Mouse (Mus musculus): Measurements from ENCODE around the gene Ncf2. TPM values are rescaled to one million over a fixed set of nuclear protein-coding genes. Genes with fewer than 3 reads are reported as not detected.

The Ncf2 gene
- polyA plus RNA-seq, 1 experiment from 2014 or later = 2.7 TPM

Other genes with a start within 250 kb of the Ncf2 start
- gene Apobec4, start 49.6 kb upstream of the Ncf2 start, polyA plus RNA-seq (2015; fragmentation: Nextera tagmentation; extraction: Ambion mirVana) = 0.13 TPM in 1 of 2 replicates, not detected in the other
- 18.4 and 19.4 TPM in 2 replicates for gene Rgl1, start 33.8 kb upstream of the Ncf2 start, polyA plus RNA-seq (2015; fragmentation: Nextera tagmentation; extraction: Ambion mirVana)
- 300 and 315 TPM in 2 replicates for gene Arpc5, start 33.7 kb upstream of the Ncf2 start, polyA plus RNA-seq (2015; fragmentation: Nextera tagmentation; extraction: Ambion mirVana)
- 27.3 and 32.6 TPM in 2 replicates for gene Smg7, start 102.5 kb downstream of the Ncf2 start, polyA plus RNA-seq (2015; fragmentation: Nextera tagmentation; extraction: Ambion mirVana)
- gene Nmnat2, start 154.8 kb downstream of the Ncf2 start, polyA plus RNA-seq (2015; fragmentation: Nextera tagmentation; extraction: Ambion mirVana) = 75.4 and 83.4 TPM in 2 replicates